Mouse (Mus musculus) CD4-positive, CD25-positive, alpha-beta regulatory T cell (primary cell): Measurements from ENCODE around the gene Proz. TPM values are rescaled to one million over a fixed set of nuclear protein-coding genes. Genes with fewer than 3 reads are reported as not detected.

Experiments used
- polyA plus RNA-seq: library from polyadenylated mRNA; unstranded; fragments of 100-300 nt; shearing (Covaris generic); gene quantifications from one replicate; pipeline ENCODE4 v1.2.1, GENCODE M21; 2017

Proz gene
- polyA plus RNA-seq: 2.8 TPM

GRCm38 (mm10) chr8:13060441-13061150, at the start of gene Proz:
Proz (plus strand) TSS chr8:13060914.

GRCm38 (mm10) chr8:13025487-13026224, 35.1 kb upstream of the Proz start, which contains the start of gene F7:
F7 (plus strand) TSS chr8:13026034.

GRCm38 (mm10) chr8:13037015-13037414, 23.7 kb upstream of the Proz start, which contains the start of gene F10:
F10 (plus strand) TSS chr8:13037308.

GRCm38 (mm10) chr8:13105087-13105881, 44.6 kb downstream of the Proz start, which contains the start of the genes Pcid2 and Cul4a:
Pcid2 (minus strand) TSS chr8:13105459.
Cul4a (plus strand) TSS chr8:13105621.

Other genes starting within 250 kb of the Proz start
- 1.1 TPM for gene Mcf2l, start 187.1 kb upstream of the Proz start, polyA plus RNA-seq
- gene F7, start 34.9 kb upstream of the Proz start, polyA plus RNA-seq: not detected
- gene F10, start 23.6 kb upstream of the Proz start, polyA plus RNA-seq: not detected
- 47.2 TPM for gene Pcid2, start 44.5 kb downstream of the Proz start, polyA plus RNA-seq
- 41.7 TPM for gene Cul4a, start 44.7 kb downstream of the Proz start, polyA plus RNA-seq
- gene Lamp1, start 98.2 kb downstream of the Proz start, polyA plus RNA-seq: 289 TPM
- 3.1 TPM for gene Grtp1, start 139.7 kb downstream of the Proz start, polyA plus RNA-seq
- 0.13 TPM for gene Adprhl1, start 193.2 kb downstream of the Proz start, polyA plus RNA-seq
- 35.7 TPM for gene Dcun1d2, start 227.2 kb downstream of the Proz start, polyA plus RNA-seq
- gene Tmco3, start 227.3 kb downstream of the Proz start, polyA plus RNA-seq: 39.6 TPM